In the genomic region with DNA sequence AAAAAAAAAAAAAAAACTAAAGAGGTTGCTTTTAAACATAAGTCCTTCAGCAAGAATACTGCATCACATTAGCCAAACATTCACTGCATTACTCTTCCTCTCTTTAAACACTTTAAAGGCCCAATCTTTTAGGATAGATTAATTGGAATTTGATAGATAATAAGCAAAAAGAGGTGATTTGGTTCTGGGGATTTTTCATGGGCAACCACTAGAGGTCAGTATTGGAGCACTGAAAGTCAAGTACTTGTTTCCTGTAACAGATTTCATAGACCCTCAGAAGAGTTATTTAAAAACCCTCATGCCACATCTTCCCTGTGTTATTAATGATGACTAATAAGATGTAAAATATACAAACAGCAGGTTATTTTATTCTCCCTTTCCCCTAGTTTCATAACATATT, we compare ENCODE assay signal across 9 mouse cellular contexts.
DNase-seq lines count a peak whose midpoint lies in the region; ATAC-seq and TF ChIP-seq lines count a peak whose summit lies in the region.
"Had no signal": no experiment of that assay in that cellular context is flagged by ENCODE, and none has a peak within 500 bp of the region (broad histone marks: within the 10 kb centered on the region; RNA-seq: fewer than 3 reads in every experiment).

No protein-coding gene starts in this region.

- H3K9me3 ChIP-seq in liver, embryonic 14.5 days (ENCODE audit: control insufficient read depth, low read length), result no peaks in the 10 kb centered on the region
- H3K9me3 ChIP-seq: embryonic facial prominence, embryonic 15.5 days had no signal

- no peak overlapping the region for H3K9ac ChIP-seq in liver, embryonic 14.5 days (replicated peaks)
- H3K9ac ChIP-seq: embryonic facial prominence, embryonic 15.5 days had no signal

- H3K27ac ChIP-seq in kidney, adult 2 months (ENCODE audit: insufficient read depth, low read depth, low read length), result no peak overlapping the region
- no peak overlapping the region for H3K27ac ChIP-seq in liver, embryonic 14.5 days
- H3K27ac ChIP-seq: embryonic facial prominence, embryonic 15.5 days had no signal

- no peak overlapping the region for H3K4me2 ChIP-seq in liver, embryonic 14.5 days (ENCODE audit: low read depth)
- H3K4me2 ChIP-seq: embryonic facial prominence, embryonic 15.5 days had no signal

- no peak overlapping the region for H3K4me3 ChIP-seq in kidney, adult 2 months (ENCODE audit: insufficient read depth, low read depth, low read length)
- no peak overlapping the region for H3K4me3 ChIP-seq in liver, embryonic 14.5 days (ENCODE audit: insufficient read depth in 1 of 2, low read depth in 2 of 2, low read length in 2 of 2)
- H3K4me3 ChIP-seq: embryonic facial prominence, embryonic 15.5 days had no signal

- no peaks in the 10 kb centered on the region for H3K4me1 ChIP-seq in kidney, adult 2 months (ENCODE audit: control insufficient read depth, insufficient read depth, low read length)
- H3K4me1 ChIP-seq in liver, embryonic 14.5 days (replicated peaks; ENCODE audit: control insufficient read depth in 2 of 2, insufficient read depth in 2 of 2, low read length in 1 of 2), result peaks cover 0 to 3% of the 10 kb centered on the region in 2 experiments; a peak in 1 of 4 replicates
- H3K4me1 ChIP-seq: embryonic facial prominence, embryonic 15.5 days had no signal

- H3K36me3 ChIP-seq in kidney, adult 2 months (ENCODE audit: control insufficient read depth, insufficient read depth, low read length), result no peaks in the 10 kb centered on the region
- no peaks in the 10 kb centered on the region for H3K36me3 ChIP-seq in liver, embryonic 14.5 days (replicated peaks; ENCODE audit: control insufficient read depth, insufficient read depth, low read depth)
- H3K36me3 ChIP-seq: embryonic facial prominence, embryonic 15.5 days had no signal

- no peaks in the 10 kb centered on the region for H3K27me3 ChIP-seq in kidney, adult 2 months (replicated peaks; ENCODE audit: control insufficient read depth, insufficient read depth, low read length)
- no peaks in the 10 kb centered on the region for H3K27me3 ChIP-seq in liver, embryonic 14.5 days (ENCODE audit: control insufficient read depth, insufficient read depth, low read length)
- H3K27me3 ChIP-seq: embryonic facial prominence, embryonic 15.5 days had no signal

- peak; percentile 61 for ATAC-seq in CD4-positive, CD25-positive, alpha-beta regulatory T cell, adult 4 months
- ATAC-seq in liver, embryonic 14.5 days (ENCODE audit: insufficient read depth), result no peak

- 0 out of 2 replicates have a peak, but pooled peaks have one; percentile 29 for TF ChIP-seq CTCF in kidney, adult 2 months (conservative IDR thresholded peaks at IDR 0.05; ENCODE audit: insufficient read depth, insufficient read length, low read depth, low read length)
- peak; percentile 62; the same call in 1 of the 2 replicates for TF ChIP-seq CTCF in liver, embryonic 14.5 days (IDR thresholded peaks at IDR 0.05; ENCODE audit: low read depth)

- DNase-seq in kidney, adult 2 months, result peak; percentile 44
- DNase-seq in kidney, adult 11 months, result no peak
- DNase-seq in 3T3-L1 (ENCODE audit: low read depth, low spot score), result peak; percentile 81
- DNase-seq in cerebellum, adult 9-10 months, result peak; percentile 73
- peak; percentile 47 to 54 (median 48) for DNase-seq in liver, embryonic 14.5 days (ENCODE audit: low read depth in 3 of 3, low spot score in 3 of 3)
- peak; percentile 20 for DNase-seq in thymus, postnatal 25 days
- no peak for DNase-seq in spleen, adult 18-20 months

- no peak for TF ChIP-seq EP300 in liver, embryonic 14.5 days (IDR thresholded peaks at IDR 0.05; ENCODE audit: low read depth)

- TF ChIP-seq POLR2A in kidney, adult 2 months (IDR thresholded peaks at IDR 0.05; ENCODE audit: low read depth, low read length), result no peak

Comparison
In these comparisons a context has a peak if more than half of its experiments do, and no peak if none do; other contexts are left out.
1. DNase-seq: peak in kidney, adult 2 months (single experiment), 3T3-L1 (single experiment), cerebellum, adult 9-10 months (single experiment), liver, embryonic 14.5 days (3 of 3) and thymus, postnatal 25 days (single experiment); none in kidney, adult 11 months (single experiment) and spleen, adult 18-20 months (0 of 2).